Mouse (Mus musculus) stomach, embryonic 14.5 days (tissue): ENCODE measurements around the gene Mgst2. TPM values are rescaled to one million over a fixed set of nuclear protein-coding genes. Genes with fewer than 3 reads are reported as not detected.

Experiments used
- polyA plus RNA-seq: library from polyadenylated mRNA; unstranded; fragments of >200 nt; fragmentation: Nextera tagmentation; extraction: Ambion mirVana; gene quantifications from 2 replicates; pipeline ENCODE4 v1.2.1, GENCODE M21; 2014

Gene Mgst2
- polyA plus RNA-seq, 1 experiment from 2014 or later: 22.0 TPM

Other genes with a start within 250 kb of the Mgst2 start
- 41.5 and 45.7 TPM in 2 replicates for gene Naa15, start 245.2 kb upstream of the Mgst2 start, polyA plus RNA-seq
- 21.9 and 26.5 TPM in 2 replicates for gene Rab33b, start 176.4 kb upstream of the Mgst2 start, polyA plus RNA-seq
- gene Setd7, start 99.5 kb upstream of the Mgst2 start, polyA plus RNA-seq: 6.6 and 8.5 TPM in 2 replicates